Mouse (Mus musculus) stomach, postnatal 0 days (tissue): ENCODE results near the gene Spcs2. TPM values are rescaled to one million over a fixed set of nuclear protein-coding genes. Genes with fewer than 3 reads are reported as not detected.

ENCODE experiments used
- ATAC-seq: fragments of 200-750 bp; cut with Nextera tagmentation; 2 replicates; pipeline ENCODE4 v1.8.0; 2017; ENCODE audit not compliant: low FRiP score, low TSS enrichment
- DNase-seq: peaks from one replicate; pipeline ENCODE4 v3.0.0-alpha.2; 2016; ENCODE audit warnings: low spot score
- H3K27ac ChIP-seq: fragments of 300-500 bp; sonication (generic); replicated peaks from 2 replicates; pipeline ENCODE4 v1.5.1; 2014; ENCODE audit warnings: mild to moderate bottlenecking, control low read depth
- H3K27me3 ChIP-seq: fragments of 300-500 bp; sonication (generic); 2 replicates; pipeline ENCODE4 v1.6.1; 2014; ENCODE audit warnings: low read length; ENCODE audit not compliant: control insufficient read depth, insufficient read depth
- H3K36me3 ChIP-seq: fragments of 300-500 bp; sonication (generic); 2 replicates; pipeline ENCODE4 v1.6.1; 2014; ENCODE audit warnings: low read length, mixed read lengths; ENCODE audit not compliant: control insufficient read depth, insufficient read depth
- H3K4me1 ChIP-seq: fragments of 300-500 bp; sonication (generic); replicated peaks from 2 replicates; pipeline ENCODE4 v1.6.1; 2014; ENCODE audit warnings: antibody characterized with exemption; ENCODE audit not compliant: control insufficient read depth, insufficient read depth
- H3K4me2 ChIP-seq: fragments of 300-500 bp; sonication (generic); replicated peaks from 2 replicates; pipeline ENCODE4 v1.6.1; 2014; ENCODE audit warnings: low read depth, mild to moderate bottlenecking, control low read depth, moderate library complexity
- H3K4me3 ChIP-seq: fragments of 300-500 bp; sonication (generic); 2 replicates; pipeline ENCODE4 v1.5.1; 2014; ENCODE audit warnings: low read depth, low read length, control low read depth
- H3K9ac ChIP-seq: fragments of 300-500 bp; sonication (generic); 2 replicates; pipeline ENCODE4 v1.6.1; 2014; ENCODE audit warnings: mild to moderate bottlenecking, low read length, control low read depth, mixed read lengths
- H3K9me3 ChIP-seq: fragments of 300-500 bp; sonication (generic); 2 replicates; pipeline ENCODE4 v1.6.1; 2016; ENCODE audit warnings: low read length; ENCODE audit not compliant: control insufficient read depth
- CTCF ChIP-seq: IDR thresholded peaks from 2 replicates; pipeline ENCODE4 v1.5.1; 2016; ENCODE audit warnings: antibody characterized with exemption, low read depth, mild to moderate bottlenecking, moderate library complexity
- EP300 ChIP-seq: optimal IDR thresholded peaks from 2 replicates; pipeline ENCODE3; 2016; ENCODE audit warnings: antibody characterized with exemption
- WGBS: fragments of 180-500 bp; shearing (Covaris S2); extraction: QIAGEN DNeasy Blood & Tissue Kit; methylation state at CpG from one replicate; pipeline ENCODE4 v1.1.7; 2014; 5-methylcytosine and 5-hydroxymethylcytosine counted together
- polyA plus RNA-seq: library from polyadenylated mRNA; unstranded; fragments of >200 nt; fragmentation: Nextera tagmentation; extraction: Ambion mirVana; gene quantifications from 2 replicates; pipeline ENCODE4 v1.2.1, GENCODE M21; 2015

The Spcs2 gene
- polyA plus RNA-seq, 1 experiment from 2014 or later = 308 TPM

GRCm38 (mm10) chr7:99875891-99876290 is 12.6 kb upstream of the Spcs2 start:
- no peak overlapping the region for H3K4me3 ChIP-seq
- DNase-seq = no peak
- TF ChIP-seq CTCF (no peak), EP300 (no peak)
- WGBS = 36% methylated on average over 5 of the region's 5 CpGs
- no peak overlapping the region for H3K9ac ChIP-seq
- no peaks in the 10 kb centered on the region for H3K4me1 ChIP-seq
- H3K36me3 ChIP-seq = no peaks in the 10 kb centered on the region
- no peaks in the 10 kb centered on the region for H3K9me3 ChIP-seq
- ATAC-seq = no peak
- H3K4me2 ChIP-seq = no peak overlapping the region
- H3K27ac ChIP-seq = no peak overlapping the region
- no peaks in the 10 kb centered on the region for H3K27me3 ChIP-seq

- DNase-seq (no peak), ATAC-seq (no peak)
- no peaks in the 10 kb centered on the region for H3K9me3 ChIP-seq
- no peaks in the 10 kb centered on the region for H3K27me3 ChIP-seq
- TF ChIP-seq CTCF (no peak), EP300 (no peak)
- H3K36me3 ChIP-seq = no peaks in the 10 kb centered on the region
- WGBS = 73% methylated on average over 6 of the region's 6 CpGs
- H3K4me1 ChIP-seq = no peaks in the 10 kb centered on the region
- no peak overlapping the region for H3K4me3 ChIP-seq
- H3K27ac ChIP-seq = no peak overlapping the region
- no peak overlapping the region for H3K4me2 ChIP-seq
- H3K9ac ChIP-seq = no peak overlapping the region
Observed at GRCm38 (mm10) chr7:99873965-99874364, 10.7 kb upstream of the Spcs2 start.

GRCm38 (mm10) chr7:99869296-99869695 is 6.0 kb upstream of the Spcs2 start:
- 61% methylated on average over 4 of the region's 4 CpGs for WGBS
- H3K27me3 ChIP-seq = no peaks in the 10 kb centered on the region
- TF ChIP-seq EP300 (no peak), CTCF (no peak)
- H3K4me3 ChIP-seq = no peak overlapping the region
- no peak overlapping the region for H3K27ac ChIP-seq
- no peak overlapping the region for H3K4me2 ChIP-seq
- no peaks in the 10 kb centered on the region for H3K36me3 ChIP-seq
- H3K9ac ChIP-seq = no peak overlapping the region
- DNase-seq = no peak
- H3K9me3 ChIP-seq = no peaks in the 10 kb centered on the region
- no peak for ATAC-seq
- H3K4me1 ChIP-seq = no peaks in the 10 kb centered on the region

- Histone ChIP-seq H3K4me3 (no peak overlapping the region), H3K9ac (no peak overlapping the region), H3K9me3 (no peaks in the 10 kb centered on the region), H3K36me3 (no peaks in the 10 kb centered on the region), H3K27ac (no peak overlapping the region), H3K4me1 (no peaks in the 10 kb centered on the region), H3K27me3 (no peaks in the 10 kb centered on the region), H3K4me2 (no peak overlapping the region)
- DNase-seq (no peak), ATAC-seq (no peak)
- WGBS = 42% methylated on average over 3 of the region's 3 CpGs
- TF ChIP-seq CTCF (no peak), EP300 (no peak)
Observed at GRCm38 (mm10) chr7:99865219-99865618, 2.0 kb upstream of the Spcs2 start.

GRCm38 (mm10) chr7:99864241-99865028 is 1.2 kb upstream of the Spcs2 start:
- no peaks in the 10 kb centered on the region for H3K27me3 ChIP-seq
- no peaks in the 10 kb centered on the region for H3K4me1 ChIP-seq
- TF ChIP-seq CTCF (no peak), EP300 (no peak)
- no peak overlapping the region for H3K4me2 ChIP-seq
- H3K4me3 ChIP-seq = no peak overlapping the region
- 63% methylated on average over 11 of the region's 11 CpGs for WGBS
- no peak overlapping the region for H3K27ac ChIP-seq
- H3K9ac ChIP-seq = no peak overlapping the region
- H3K36me3 ChIP-seq = no peaks in the 10 kb centered on the region
- ATAC-seq (no peak), DNase-seq (no peak)
- H3K9me3 ChIP-seq = no peaks in the 10 kb centered on the region

GRCm38 (mm10) chr7:99858813-99859585 is 4.3 kb downstream of the Spcs2 start, which contains the start of gene Xrra1:
Gene Xrra1 (plus strand): TSS chr7:99859116.
- peak; percentile 99 for ATAC-seq

More at GRCm38 (mm10) chr7:99858813-99859585, 4.3 kb downstream of the Spcs2 start, which contains the start of gene Xrra1:
- no peaks in the 10 kb centered on the region for H3K36me3 ChIP-seq
- DNase-seq = peak; percentile 98
- peak within 1 kb of the TSS; percentile 86 for H3K4me3 ChIP-seq
- peak within 1 kb of the TSS; percentile 87 for H3K9ac ChIP-seq
- no peaks in the 10 kb centered on the region for H3K9me3 ChIP-seq
- H3K27me3 ChIP-seq = no peaks in the 10 kb centered on the region
- TF ChIP-seq CTCF = no peak
- no peak for TF ChIP-seq EP300
- H3K4me1 ChIP-seq = peaks cover 3% of the 10 kb centered on the region; the same call in 1 of the 2 replicates
- H3K27ac ChIP-seq = peak within 1 kb of the TSS; percentile 77
- WGBS = under 1% methylated on average over 42 of the region's 42 CpGs
- H3K4me2 ChIP-seq = peak within 1 kb of the TSS; percentile 64
